Mouse (Mus musculus): Measurements from ENCODE around the gene A730015C16Rik. TPM values are rescaled to one million over a fixed set of nuclear protein-coding genes. Genes with fewer than 3 reads are reported as not detected.
A peak's percentile ranks its signal among the peaks of the same experiment; 100 is the strongest.

A730015C16Rik gene
- polyA plus RNA-seq, 1 experiment from 2014 or later, result 0.42 TPM

DNA sequence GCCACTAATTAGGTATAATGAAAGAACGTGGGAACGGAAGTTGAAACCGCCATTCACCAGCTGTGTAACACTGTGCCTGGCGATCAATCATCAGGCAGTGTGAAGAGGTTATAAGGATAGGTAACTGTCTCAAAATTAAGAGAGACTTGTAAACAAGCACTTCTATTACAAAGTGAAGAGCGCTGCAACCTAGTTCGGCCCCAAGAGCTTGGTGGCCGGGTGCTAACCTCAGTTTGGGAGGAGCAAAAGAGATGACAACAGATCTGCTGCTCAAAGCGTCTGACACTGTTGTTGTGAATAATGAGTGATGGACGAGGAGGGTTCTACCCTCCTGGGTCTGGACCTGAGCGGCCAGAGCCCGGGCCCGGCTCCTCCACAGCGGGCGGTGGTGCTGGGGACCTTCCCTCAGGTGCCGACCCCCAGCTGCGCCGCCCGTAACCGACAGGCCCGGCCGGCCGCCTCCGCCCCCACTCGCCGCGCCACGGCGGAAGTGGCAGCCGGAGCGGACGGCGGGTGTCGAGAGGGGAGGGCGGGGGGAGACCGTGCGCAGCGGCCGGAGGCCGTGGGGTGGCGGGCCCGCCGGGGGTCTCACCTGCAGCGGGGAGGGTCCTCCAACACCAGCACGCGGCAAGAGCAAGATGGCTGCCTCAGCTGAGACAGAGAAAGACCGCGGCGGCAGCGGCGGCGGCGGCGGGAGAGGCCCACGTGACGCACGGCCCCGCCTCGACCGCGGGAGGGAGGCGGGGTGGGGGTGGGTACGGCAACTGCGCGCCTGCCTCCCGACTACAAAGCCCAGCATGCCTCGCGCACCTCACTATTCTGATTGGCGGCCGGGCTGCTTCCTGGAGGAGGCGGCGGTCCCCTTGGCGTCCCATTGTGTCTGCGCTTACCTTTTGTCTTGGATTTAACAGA is 15.2 kb downstream of the A730015C16Rik start, which contains the start of gene Btf3l4:
TSS of gene Btf3l4 (minus strand) at position 699 of the 912 bp plus-strand sequence.
- no peaks in the 10 kb centered on the region for H3K4me1 ChIP-seq (replicated peaks; ENCODE audit: control insufficient read depth, insufficient read depth, low read length)
- WGBS, result under 1% methylated on average over 46 of the region's 73 CpGs
- TF ChIP-seq CTCF (IDR thresholded peaks at IDR 0.05; ENCODE audit: low read depth), result no peak
- H3K4me2 ChIP-seq (replicated peaks; ENCODE audit: low read depth), result peak within 1 kb of the TSS; percentile 73
- H3K36me3 ChIP-seq (ENCODE audit: control insufficient read depth, insufficient read depth), result peaks cover 10% of the 10 kb centered on the region; the same call in 1 of the 2 replicates
- H3K9me3 ChIP-seq (ENCODE audit: control insufficient read depth), result no peaks in the 10 kb centered on the region
- H3K27ac ChIP-seq (ENCODE audit: low read depth, low read length), result peak within 1 kb of the TSS; percentile 92
- peak within 1 kb of the TSS; percentile 96 for H3K9ac ChIP-seq (ENCODE audit: low read depth, low read length)
- peak; percentile 94 for ATAC-seq
- H3K27me3 ChIP-seq (replicated peaks; ENCODE audit: control insufficient read depth, insufficient read depth, low read length), result no peaks in the 10 kb centered on the region
- H3K4me3 ChIP-seq (ENCODE audit: low read depth, low read length), result peak within 1 kb of the TSS; percentile 99

GRCm38 (mm10) chr4:108830698-108831097 is 17.7 kb downstream of the A730015C16Rik start:
- Histone ChIP-seq H3K36me3 (ENCODE audit: control insufficient read depth, insufficient read depth) (peaks cover 24% of the 10 kb centered on the region), H3K27me3 (replicated peaks; ENCODE audit: control insufficient read depth, insufficient read depth, low read length) (no peaks in the 10 kb centered on the region), H3K4me3 (ENCODE audit: low read depth, low read length) (no peak overlapping the region), H3K9me3 (ENCODE audit: control insufficient read depth) (no peaks in the 10 kb centered on the region), H3K27ac (ENCODE audit: low read depth, low read length) (no peak overlapping the region), H3K4me1 (replicated peaks; ENCODE audit: control insufficient read depth, insufficient read depth, low read length) (no peaks in the 10 kb centered on the region), H3K4me2 (replicated peaks; ENCODE audit: low read depth) (no peak overlapping the region), H3K9ac (ENCODE audit: low read depth, low read length) (no peak overlapping the region)
- TF ChIP-seq CTCF (IDR thresholded peaks at IDR 0.05; ENCODE audit: low read depth), result no peak
- 71% methylated on average over 1 of the region's 1 CpGs for WGBS
- no peak for ATAC-seq

- no peak for ATAC-seq
- Histone ChIP-seq H3K4me1 (replicated peaks; ENCODE audit: control insufficient read depth, insufficient read depth, low read length) (no peaks in the 10 kb centered on the region), H3K4me2 (replicated peaks; ENCODE audit: low read depth) (no peak overlapping the region), H3K9me3 (ENCODE audit: control insufficient read depth) (no peaks in the 10 kb centered on the region), H3K4me3 (ENCODE audit: low read depth, low read length) (no peak overlapping the region), H3K9ac (ENCODE audit: low read depth, low read length) (no peak overlapping the region), H3K27me3 (replicated peaks; ENCODE audit: control insufficient read depth, insufficient read depth, low read length) (no peaks in the 10 kb centered on the region), H3K27ac (ENCODE audit: low read depth, low read length) (no peak overlapping the region), H3K36me3 (ENCODE audit: control insufficient read depth, insufficient read depth) (peaks cover 51% of the 10 kb centered on the region)
- WGBS, result 86% methylated on average over 2 of the region's 2 CpGs
- TF ChIP-seq CTCF (IDR thresholded peaks at IDR 0.05; ENCODE audit: low read depth), result no peak
Measured at GRCm38 (mm10) chr4:108826643-108827042, 21.8 kb downstream of the A730015C16Rik start.

- H3K9me3 ChIP-seq (ENCODE audit: control insufficient read depth), result no peaks in the 10 kb centered on the region
- no peak for TF ChIP-seq CTCF (IDR thresholded peaks at IDR 0.05; ENCODE audit: low read depth)
- H3K4me1 ChIP-seq (replicated peaks; ENCODE audit: control insufficient read depth, insufficient read depth, low read length), result no peaks in the 10 kb centered on the region
- no peak overlapping the region for H3K9ac ChIP-seq (ENCODE audit: low read depth, low read length)
- H3K36me3 ChIP-seq (ENCODE audit: control insufficient read depth, insufficient read depth), result peaks cover 56% of the 10 kb centered on the region
- H3K4me2 ChIP-seq (replicated peaks; ENCODE audit: low read depth), result no peak overlapping the region
- no peak overlapping the region for H3K27ac ChIP-seq (ENCODE audit: low read depth, low read length)
- 78% methylated on average over 1 of the region's 1 CpGs for WGBS
- H3K27me3 ChIP-seq (replicated peaks; ENCODE audit: control insufficient read depth, insufficient read depth, low read length), result no peaks in the 10 kb centered on the region
- no peak for ATAC-seq
- no peak overlapping the region for H3K4me3 ChIP-seq (ENCODE audit: low read depth, low read length)
Measured at GRCm38 (mm10) chr4:108826096-108826495, 22.3 kb downstream of the A730015C16Rik start.

DNA sequence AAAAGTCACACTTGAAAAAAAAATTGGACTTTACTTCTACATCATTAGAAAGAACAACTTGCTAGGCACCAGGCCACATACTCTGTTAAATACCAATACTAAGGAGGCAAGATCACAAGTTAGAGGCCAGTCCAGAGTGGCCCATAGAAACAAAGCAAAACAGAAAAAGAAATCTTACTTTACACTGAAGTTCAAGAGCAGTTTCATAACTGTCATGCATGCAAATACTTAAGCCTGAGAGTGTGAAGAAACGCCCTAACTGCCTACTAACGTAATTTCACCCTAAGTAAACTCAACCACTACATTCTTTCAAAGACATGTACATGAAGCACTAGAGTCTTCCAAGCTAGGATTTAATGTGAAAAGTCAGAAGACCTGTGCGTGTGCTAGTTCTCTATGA is 22.7 kb downstream of the A730015C16Rik start:
- H3K36me3 ChIP-seq (ENCODE audit: control insufficient read depth, insufficient read depth), result peaks cover 60% of the 10 kb centered on the region
- WGBS, result 95% methylated on average over 3 of the region's 3 CpGs
- H3K27me3 ChIP-seq (replicated peaks; ENCODE audit: control insufficient read depth, insufficient read depth, low read length), result no peaks in the 10 kb centered on the region
- no peak overlapping the region for H3K9ac ChIP-seq (ENCODE audit: low read depth, low read length)
- H3K27ac ChIP-seq (ENCODE audit: low read depth, low read length), result no peak overlapping the region
- H3K4me3 ChIP-seq (ENCODE audit: low read depth, low read length), result no peak overlapping the region
- no peak for TF ChIP-seq CTCF (IDR thresholded peaks at IDR 0.05; ENCODE audit: low read depth)
- ATAC-seq, result no peak
- H3K9me3 ChIP-seq (ENCODE audit: control insufficient read depth), result no peaks in the 10 kb centered on the region
- H3K4me1 ChIP-seq (replicated peaks; ENCODE audit: control insufficient read depth, insufficient read depth, low read length), result no peaks in the 10 kb centered on the region
- no peak overlapping the region for H3K4me2 ChIP-seq (replicated peaks; ENCODE audit: low read depth)

DNA sequence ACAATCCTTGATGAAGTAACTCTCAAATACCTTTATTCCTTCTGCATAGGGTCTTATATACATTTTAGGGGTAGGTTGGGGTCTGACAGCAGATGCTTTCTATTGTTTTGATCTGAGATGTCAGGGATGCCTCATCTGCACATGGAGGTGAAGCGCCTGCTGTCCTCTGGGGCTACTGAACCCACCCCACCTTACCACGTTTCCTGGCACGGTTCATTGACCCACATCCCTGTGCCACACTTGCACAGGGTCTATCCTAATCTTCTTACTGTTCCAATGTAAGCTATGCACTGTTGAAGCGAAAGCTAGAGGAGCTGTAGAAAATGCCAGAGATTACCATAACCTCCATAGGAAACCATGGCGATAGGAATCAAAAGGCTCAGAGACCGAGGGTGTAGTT is 36.9 kb downstream of the A730015C16Rik start:
- Histone ChIP-seq H3K4me2 (replicated peaks; ENCODE audit: low read depth) (no peak overlapping the region), H3K9me3 (ENCODE audit: control insufficient read depth) (no peaks in the 10 kb centered on the region), H3K27ac (ENCODE audit: low read depth, low read length) (no peak overlapping the region), H3K9ac (ENCODE audit: low read depth, low read length) (no peak overlapping the region), H3K4me1 (replicated peaks; ENCODE audit: control insufficient read depth, insufficient read depth, low read length) (no peaks in the 10 kb centered on the region), H3K4me3 (ENCODE audit: low read depth, low read length) (no peak overlapping the region), H3K27me3 (replicated peaks; ENCODE audit: control insufficient read depth, insufficient read depth, low read length) (no peaks in the 10 kb centered on the region), H3K36me3 (ENCODE audit: control insufficient read depth, insufficient read depth) (peaks cover 6% of the 10 kb centered on the region)
- TF ChIP-seq CTCF (IDR thresholded peaks at IDR 0.05; ENCODE audit: low read depth), result no peak
- 78% methylated on average over 6 of the region's 6 CpGs for WGBS
- ATAC-seq, result no peak

Measured in intestine, postnatal 0 days (tissue).